Mouse (Mus musculus): ENCODE data around the gene Atad1. TPM values are rescaled to one million over a fixed set of nuclear protein-coding genes. Genes with fewer than 3 reads are reported as not detected.
A peak's percentile ranks its signal among the peaks of the same experiment; 100 is the strongest.

The Atad1 gene
- polyA plus RNA-seq, 1 experiment from 2014 or later: 71.5 TPM

- H3K36me3 ChIP-seq (ENCODE audit: control insufficient read depth, insufficient read depth, low read length): no peaks in the 10 kb centered on the region
- 77% methylated on average over 8 of the region's 8 CpGs for WGBS
- H3K4me1 ChIP-seq (ENCODE audit: control insufficient read depth, insufficient read depth, low read length): no peaks in the 10 kb centered on the region
These were observed 104.7 kb downstream of the Atad1 start for GRCm38 (mm10) chr19:32634916-32635315.

GRCm38 (mm10) chr19:32628572-32629132 lies 110.9 kb downstream of the Atad1 start:
- H3K9ac ChIP-seq (ENCODE audit: low read length): no peak overlapping the region
- 82% methylated on average over 7 of the region's 7 CpGs for WGBS
- DNase-seq (ENCODE audit: low spot score): no peak
- no peaks in the 10 kb centered on the region for H3K27me3 ChIP-seq (ENCODE audit: control insufficient read depth, insufficient read depth, low read length)
- H3K36me3 ChIP-seq (ENCODE audit: control insufficient read depth, insufficient read depth, low read length): no peaks in the 10 kb centered on the region
- H3K4me1 ChIP-seq (ENCODE audit: control insufficient read depth, insufficient read depth, low read length): no peaks in the 10 kb centered on the region
- H3K27ac ChIP-seq (replicated peaks; ENCODE audit: low read depth, low read length): no peak overlapping the region
- no peak overlapping the region for H3K4me2 ChIP-seq (ENCODE audit: low read depth, severe bottlenecking)
- ATAC-seq (ENCODE audit: insufficient number of reproducible peaks, low FRiP score, low TSS enrichment, low read depth): no peak
- no peak overlapping the region for H3K4me3 ChIP-seq (ENCODE audit: low read depth, low read length)
- no peaks in the 10 kb centered on the region for H3K9me3 ChIP-seq (ENCODE audit: control insufficient read depth, low read length)

More at GRCm38 (mm10) chr19:32634916-32635315, 104.7 kb downstream of the Atad1 start:
- DNase-seq (ENCODE audit: low spot score): no peak
- Histone ChIP-seq H3K9ac (ENCODE audit: low read length) (no peak overlapping the region), H3K27me3 (ENCODE audit: control insufficient read depth, insufficient read depth, low read length) (no peaks in the 10 kb centered on the region), H3K27ac (replicated peaks; ENCODE audit: low read depth, low read length) (no peak overlapping the region), H3K4me3 (ENCODE audit: low read depth, low read length) (no peak overlapping the region), H3K9me3 (ENCODE audit: control insufficient read depth, low read length) (no peaks in the 10 kb centered on the region), H3K4me2 (ENCODE audit: low read depth, severe bottlenecking) (no peak overlapping the region)
- ATAC-seq (ENCODE audit: insufficient number of reproducible peaks, low FRiP score, low TSS enrichment, low read depth): no peak

GRCm38 (mm10) chr19:32627631-32628030 lies 112.0 kb downstream of the Atad1 start:
- H3K36me3 ChIP-seq (ENCODE audit: control insufficient read depth, insufficient read depth, low read length): no peaks in the 10 kb centered on the region
- H3K27me3 ChIP-seq (ENCODE audit: control insufficient read depth, insufficient read depth, low read length): no peaks in the 10 kb centered on the region
- ATAC-seq (ENCODE audit: insufficient number of reproducible peaks, low FRiP score, low TSS enrichment, low read depth) (no peak), DNase-seq (ENCODE audit: low spot score) (no peak)
- H3K4me1 ChIP-seq (ENCODE audit: control insufficient read depth, insufficient read depth, low read length): no peaks in the 10 kb centered on the region
- no peaks in the 10 kb centered on the region for H3K9me3 ChIP-seq (ENCODE audit: control insufficient read depth, low read length)
- no peak overlapping the region for H3K4me3 ChIP-seq (ENCODE audit: low read depth, low read length)
- H3K27ac ChIP-seq (replicated peaks; ENCODE audit: low read depth, low read length): no peak overlapping the region
- H3K4me2 ChIP-seq (ENCODE audit: low read depth, severe bottlenecking): no peak overlapping the region
- H3K9ac ChIP-seq (ENCODE audit: low read length): no peak overlapping the region
- WGBS: 81% methylated on average over 4 of the region's 4 CpGs

DNA sequence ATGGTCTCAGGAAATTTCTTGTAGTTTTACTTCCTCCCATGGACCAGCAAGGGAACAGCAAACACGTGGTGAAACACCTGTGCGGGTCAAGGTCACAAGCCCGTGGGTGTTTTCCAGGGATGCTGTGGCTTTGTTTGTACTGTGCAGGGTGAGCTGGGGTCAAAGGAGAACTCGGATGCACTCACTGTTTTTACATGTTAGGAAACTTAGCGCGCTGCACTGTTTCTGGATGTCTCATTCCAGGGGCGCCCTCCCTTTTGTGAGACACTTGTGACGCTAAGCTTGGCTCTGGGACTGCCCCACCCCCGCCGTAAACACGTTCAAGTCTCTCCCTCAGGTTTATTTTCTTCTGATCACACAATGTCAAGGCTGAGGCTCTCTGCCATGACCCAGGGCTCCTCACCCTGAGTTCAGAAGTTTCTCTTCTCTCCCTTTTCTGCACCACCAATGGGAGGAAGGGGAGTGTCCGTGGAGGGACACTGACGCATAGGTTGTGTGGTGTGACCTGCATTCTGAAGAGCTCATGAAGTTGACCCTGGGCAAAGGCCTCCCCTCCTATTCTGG lies 112.7 kb downstream of the Atad1 start:
- Histone ChIP-seq H3K27me3 (ENCODE audit: control insufficient read depth, insufficient read depth, low read length) (no peaks in the 10 kb centered on the region), H3K4me1 (ENCODE audit: control insufficient read depth, insufficient read depth, low read length) (no peaks in the 10 kb centered on the region), H3K9ac (ENCODE audit: low read length) (no peak overlapping the region), H3K4me2 (ENCODE audit: low read depth, severe bottlenecking) (no peak overlapping the region), H3K36me3 (ENCODE audit: control insufficient read depth, insufficient read depth, low read length) (no peaks in the 10 kb centered on the region), H3K4me3 (ENCODE audit: low read depth, low read length) (no peak overlapping the region), H3K27ac (replicated peaks; ENCODE audit: low read depth, low read length) (no peak overlapping the region), H3K9me3 (ENCODE audit: control insufficient read depth, low read length) (no peaks in the 10 kb centered on the region)
- DNase-seq (ENCODE audit: low spot score): peak; percentile 33
- 69% methylated on average over 12 of the region's 13 CpGs for WGBS
- no peak for ATAC-seq (ENCODE audit: insufficient number of reproducible peaks, low FRiP score, low TSS enrichment, low read depth)

DNA sequence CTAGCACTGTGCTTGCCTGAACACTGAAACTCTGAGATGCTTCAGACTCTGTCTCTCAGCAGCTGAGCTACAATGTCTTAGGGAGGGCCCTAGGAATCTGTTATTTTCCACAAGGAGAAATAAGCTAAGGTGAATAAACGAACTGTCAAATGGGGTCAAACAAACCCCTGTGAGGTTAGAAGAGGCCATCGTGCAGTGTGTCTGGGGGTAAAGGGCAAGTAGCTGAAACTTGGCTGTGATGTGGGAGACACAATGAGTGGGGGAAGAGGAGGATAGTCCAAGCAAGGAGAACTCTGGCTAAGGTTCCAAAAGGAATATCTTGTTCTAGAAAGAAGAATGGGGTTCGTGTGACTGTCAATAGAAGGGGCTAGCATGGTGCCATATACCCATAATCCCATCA lies 117.4 kb downstream of the Atad1 start:
- H3K27me3 ChIP-seq (ENCODE audit: control insufficient read depth, insufficient read depth, low read length): no peaks in the 10 kb centered on the region
- H3K9ac ChIP-seq (ENCODE audit: low read length): no peak overlapping the region
- no peak overlapping the region for H3K4me2 ChIP-seq (ENCODE audit: low read depth, severe bottlenecking)
- no peak for DNase-seq (ENCODE audit: low spot score)
- no peak overlapping the region for H3K4me3 ChIP-seq (ENCODE audit: low read depth, low read length)
- no peaks in the 10 kb centered on the region for H3K9me3 ChIP-seq (ENCODE audit: control insufficient read depth, low read length)
- no peaks in the 10 kb centered on the region for H3K36me3 ChIP-seq (ENCODE audit: control insufficient read depth, insufficient read depth, low read length)
- H3K4me1 ChIP-seq (ENCODE audit: control insufficient read depth, insufficient read depth, low read length): no peaks in the 10 kb centered on the region
- 85% methylated on average over 3 of the region's 3 CpGs for WGBS
- no peak for ATAC-seq (ENCODE audit: insufficient number of reproducible peaks, low FRiP score, low TSS enrichment, low read depth)
- H3K27ac ChIP-seq (replicated peaks; ENCODE audit: low read depth, low read length): no peak overlapping the region

Other genes with a start within 250 kb of the Atad1 start
- gene Papss2, start 144.0 kb downstream of the Atad1 start, polyA plus RNA-seq (2014; fragmentation: Nextera tagmentation; extraction: Ambion mirVana): 10.0 and 12.2 TPM in 2 replicates
- 6.9 and 7.8 TPM in 2 replicates for gene Pten, start 17.7 kb upstream of the Atad1 start, polyA plus RNA-seq (2014; fragmentation: Nextera tagmentation; extraction: Ambion mirVana)

Measured in limb, embryonic 11.5 days (tissue).